In the genomic region with DNA sequence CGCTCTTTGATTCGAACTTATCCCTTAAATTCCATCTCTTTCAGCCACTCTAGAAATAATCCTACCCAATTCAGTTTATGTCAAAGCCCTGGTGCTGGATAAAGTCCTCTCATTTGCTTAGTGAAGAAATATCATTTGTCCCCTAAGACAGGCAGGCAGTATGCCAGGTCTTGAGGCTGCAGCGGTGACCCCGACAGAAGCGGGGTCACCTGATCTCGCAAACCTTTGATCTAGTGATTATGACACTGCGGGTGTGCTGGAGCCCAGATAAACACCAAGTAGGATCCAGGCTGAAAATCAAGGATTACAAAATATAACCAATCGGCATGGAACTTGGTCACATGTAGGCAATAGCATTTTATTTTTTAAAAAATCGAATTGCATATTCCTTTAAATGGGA, we compare ENCODE assay signal across 10 mouse cellular contexts. TPM values are rescaled to one million over a fixed set of nuclear protein-coding genes. Genes with fewer than 3 reads are reported as not detected.
DNase-seq lines count a peak whose midpoint lies in the region; ATAC-seq lines count a peak whose summit lies in the region.
"Had no signal": no experiment of that assay in that cellular context is flagged by ENCODE, and none has a peak within 500 bp of the region (broad histone marks: within the 10 kb centered on the region; RNA-seq: fewer than 3 reads in every experiment).

No protein-coding gene starts in this region.

- H3K9me3 ChIP-seq in embryonic facial prominence, embryonic 13.5 days: peaks cover 2% of the 10 kb centered on the region; the same call in 1 of the 2 replicates
- H3K9me3 ChIP-seq in embryonic facial prominence, embryonic 10.5 days: peaks cover 2% of the 10 kb centered on the region; the same call in 1 of the 2 replicates
- 0 out of 2 replicates have a peak, but pooled peaks cover 2% of the 10 kb centered on the region for H3K9me3 ChIP-seq in neural tube, embryonic 13.5 days
- H3K9me3 ChIP-seq in neural tube, embryonic 15.5 days (replicated peaks): no peaks in the 10 kb centered on the region
- no peaks in the 10 kb centered on the region for H3K9me3 ChIP-seq in stomach, embryonic 16.5 days (replicated peaks; ENCODE audit: control insufficient read depth, low read length)
- H3K9me3 ChIP-seq: hindbrain, embryonic 15.5 days had no signal

- peaks cover 18% of the 10 kb centered on the region; the same call in 1 of the 2 replicates for H3K27me3 ChIP-seq in embryonic facial prominence, embryonic 13.5 days
- H3K27me3 ChIP-seq in embryonic facial prominence, embryonic 10.5 days (replicated peaks; ENCODE audit: low read depth, poor library complexity, severe bottlenecking): peaks cover 28% of the 10 kb centered on the region
- H3K27me3 ChIP-seq in neural tube, embryonic 13.5 days: peaks cover 22% of the 10 kb centered on the region
- 0 out of 2 replicates have a peak, but pooled peaks cover 4% of the 10 kb centered on the region for H3K27me3 ChIP-seq in neural tube, embryonic 15.5 days (replicated peaks)
- no peaks in the 10 kb centered on the region for H3K27me3 ChIP-seq in stomach, embryonic 16.5 days (ENCODE audit: control insufficient read depth, insufficient read depth, low read length)

- H3K4me2 ChIP-seq in embryonic facial prominence, embryonic 13.5 days: peak overlapping the region; percentile 51; the same call in 1 of the 2 replicates
- H3K4me2 ChIP-seq in neural tube, embryonic 13.5 days: peak overlapping the region; percentile 43; the same call in 1 of the 2 replicates
- H3K4me2 ChIP-seq in neural tube, embryonic 15.5 days: no peak overlapping the region; the same call in 1 of the 2 replicates
- 0 out of 2 replicates have a peak overlapping the region, but pooled peaks have one; percentile 4 for H3K4me2 ChIP-seq in stomach, embryonic 16.5 days (ENCODE audit: low read depth, low read length)

- WGBS in embryonic facial prominence, embryonic 13.5 days: 16% methylated on average over 9 of the region's 9 CpGs
- 15% methylated on average over 9 of the region's 9 CpGs for WGBS in embryonic facial prominence, embryonic 10.5 days
- WGBS in neural tube, embryonic 13.5 days: 18% methylated on average over 9 of the region's 9 CpGs
- 23% methylated on average over 9 of the region's 9 CpGs for WGBS in neural tube, embryonic 15.5 days
- WGBS in stomach, embryonic 16.5 days: 16% methylated on average over 9 of the region's 9 CpGs

- ATAC-seq in embryonic facial prominence, embryonic 13.5 days (ENCODE audit: insufficient number of reproducible peaks, insufficient read depth, low FRiP score, low TSS enrichment, low read depth): no peak
- no peak for ATAC-seq in neural tube, embryonic 13.5 days (ENCODE audit: low read depth)
- ATAC-seq in neural tube, embryonic 15.5 days (ENCODE audit: low FRiP score): no peak
- no peak for ATAC-seq in stomach, embryonic 16.5 days (ENCODE audit: insufficient read depth, low FRiP score)
- ATAC-seq in erythroid progenitor cell, adult 5-6 weeks (replicated peaks; ENCODE audit: low FRiP score, poor library complexity, severe bottlenecking): no peak
- no peak for ATAC-seq in erythroblast, adult 5-6 weeks (replicated peaks; ENCODE audit: low FRiP score, poor library complexity, severe bottlenecking)

- H3K4me1 ChIP-seq in embryonic facial prominence, embryonic 13.5 days: peaks cover 13% of the 10 kb centered on the region
- H3K4me1 ChIP-seq in embryonic facial prominence, embryonic 10.5 days: peaks cover 18% of the 10 kb centered on the region
- H3K4me1 ChIP-seq in neural tube, embryonic 13.5 days (replicated peaks): peaks cover 25% of the 10 kb centered on the region
- peaks cover 17% of the 10 kb centered on the region for H3K4me1 ChIP-seq in neural tube, embryonic 15.5 days
- H3K4me1 ChIP-seq in stomach, embryonic 16.5 days (ENCODE audit: control insufficient read depth, insufficient read depth, low read length): no peaks in the 10 kb centered on the region; the same call in 1 of the 2 replicates

- H3K9ac ChIP-seq in embryonic facial prominence, embryonic 13.5 days: no peak overlapping the region
- 0 out of 2 replicates have a peak overlapping the region, but pooled peaks have one; percentile 36 for H3K9ac ChIP-seq in neural tube, embryonic 13.5 days
- H3K9ac ChIP-seq in neural tube, embryonic 15.5 days (replicated peaks): no peak overlapping the region
- H3K9ac ChIP-seq in stomach, embryonic 16.5 days (ENCODE audit: low read length): no peak overlapping the region
- H3K9ac ChIP-seq: hindbrain, embryonic 15.5 days had no signal

- H3K4me3 ChIP-seq in embryonic facial prominence, embryonic 13.5 days: no peak overlapping the region
- no peak overlapping the region for H3K4me3 ChIP-seq in embryonic facial prominence, embryonic 10.5 days
- H3K4me3 ChIP-seq in neural tube, embryonic 13.5 days: no peak overlapping the region
- H3K4me3 ChIP-seq in neural tube, embryonic 15.5 days (replicated peaks): no peak overlapping the region
- H3K4me3 ChIP-seq in stomach, embryonic 16.5 days (replicated peaks; ENCODE audit: low read length): no peak overlapping the region
- H3K4me3 ChIP-seq: hindbrain, embryonic 15.5 days had no signal

- no peak for DNase-seq in embryonic facial prominence, embryonic 10.5 days (ENCODE audit: low spot score)
- DNase-seq in kidney, postnatal 36 days: peak; percentile 49 to 64
- DNase-seq: cerebellum, adult 18-20 months had no signal

- no peaks in the 10 kb centered on the region for H3K36me3 ChIP-seq in embryonic facial prominence, embryonic 13.5 days
- H3K36me3 ChIP-seq in embryonic facial prominence, embryonic 10.5 days (replicated peaks): no peaks in the 10 kb centered on the region
- H3K36me3 ChIP-seq in neural tube, embryonic 13.5 days: no peaks in the 10 kb centered on the region
- H3K36me3 ChIP-seq in neural tube, embryonic 15.5 days: no peaks in the 10 kb centered on the region
- H3K36me3 ChIP-seq in stomach, embryonic 16.5 days (ENCODE audit: control insufficient read depth, insufficient read depth, low read length): no peaks in the 10 kb centered on the region
- H3K36me3 ChIP-seq: hindbrain, embryonic 15.5 days had no signal

- H3K27ac ChIP-seq in embryonic facial prominence, embryonic 13.5 days: no peak overlapping the region
- H3K27ac ChIP-seq in embryonic facial prominence, embryonic 10.5 days (replicated peaks): no peak overlapping the region
- H3K27ac ChIP-seq in neural tube, embryonic 13.5 days (replicated peaks): no peak overlapping the region
- H3K27ac ChIP-seq in neural tube, embryonic 15.5 days (replicated peaks): no peak overlapping the region
- no peak overlapping the region for H3K27ac ChIP-seq in stomach, embryonic 16.5 days (ENCODE audit: low read length)
- H3K27ac ChIP-seq: hindbrain, embryonic 15.5 days had no signal

RNA-seq across cellular contexts. Expression of a gene that starts 46.6 kb away (rescaled TPM):
- polyA plus RNA-seq in embryonic facial prominence, embryonic 13.5 days (2015; fragmentation: Nextera tagmentation; extraction: Ambion mirVana): 25.1 and 26.5 TPM in 2 replicates
- 24.5 and 24.9 TPM in 2 replicates for polyA plus RNA-seq in embryonic facial prominence, embryonic 10.5 days (2016; fragmentation: Nextera tagmentation; extraction: Ambion mirVana)
- 25.6 and 26.1 TPM in 2 replicates for polyA plus RNA-seq in neural tube, embryonic 13.5 days (2015; fragmentation: Nextera tagmentation; extraction: Ambion mirVana)
- polyA plus RNA-seq in neural tube, embryonic 15.5 days (2015; fragmentation: Nextera tagmentation; extraction: Ambion mirVana): 15.8 and 19.3 TPM in 2 replicates
- polyA plus RNA-seq in stomach, embryonic 16.5 days (2015; fragmentation: Nextera tagmentation; extraction: Ambion mirVana): 22.4 and 25.7 TPM in 2 replicates
- total RNA-seq in erythroid progenitor cell, adult 5-6 weeks (2015; ENCODE audit: low replicate concordance): 16.9 and 29.8 TPM in 2 replicates
- 18.4 and 57.3 TPM in 2 replicates for total RNA-seq in erythroid progenitor cell, adult 5-6 weeks (2017; ENCODE audit: low replicate concordance)
- 10.9 and 12.5 TPM in 2 replicates for total RNA-seq in erythroblast, adult 5-6 weeks (2015; ENCODE audit: low replicate concordance)
- 9.5 and 13.7 TPM in 2 replicates for total RNA-seq in erythroblast, adult 5-6 weeks (2017; ENCODE audit: low replicate concordance)
